Mouse (Mus musculus) G1E (cell line): ENCODE results near the gene Flot2. TPM values are rescaled to one million over a fixed set of nuclear protein-coding genes. Genes with fewer than 3 reads are reported as not detected.
"Not testable (repeated sequence)": the region's sequence is repeated elsewhere in the genome, so short reads cannot be mapped to it uniquely, and the experiment has no call there.

Experiments
- ATAC-seq: 2 replicates; pipeline ENCODE4 v1.8.0; 2016; ENCODE audit warnings: mild to moderate bottlenecking; ENCODE audit not compliant: insufficient number of reproducible peaks, poor library complexity, low FRiP score, severe bottlenecking; ENCODE audit errors: extremely low read depth
- DNase-seq: peaks from one replicate; pipeline ENCODE4 v3.0.0; 2012; ENCODE audit warnings: low spot score
- H3K27me3 ChIP-seq: 2 replicates; pipeline ENCODE4 v1.6.1; 2012; ENCODE audit warnings: mild to moderate bottlenecking, low read length, inconsistent platforms; ENCODE audit not compliant: insufficient read depth
- H3K36me3 ChIP-seq: replicated peaks from 2 replicates; pipeline ENCODE3; 2012; ENCODE audit warnings: mild to moderate bottlenecking, inconsistent platforms
- H3K4me1 ChIP-seq: 2 replicates; pipeline ENCODE4 v1.6.1; 2012; ENCODE audit warnings: low read depth, low read length, inconsistent platforms, mixed read lengths; ENCODE audit not compliant: insufficient read depth
- H3K4me3 ChIP-seq: 2 replicates; pipeline ENCODE4 v1.5.1; 2012; ENCODE audit warnings: low read depth, mild to moderate bottlenecking, inconsistent platforms, low read length, moderate library complexity, mixed read lengths
- H3K9me3 ChIP-seq: replicated peaks from 2 replicates; pipeline ENCODE4 v1.6.1; 2012; ENCODE audit warnings: inconsistent platforms
- CTCF ChIP-seq: IDR thresholded peaks from 2 replicates; pipeline ENCODE4 v1.5.1; 2012; ENCODE audit warnings: low read depth, low read length, inconsistent platforms, mixed read lengths
- GATA1 ChIP-seq: IDR thresholded peaks from 2 replicates; pipeline ENCODE4 v1.6.1; 2012; ENCODE audit warnings: borderline replicate concordance, low read length, inconsistent platforms, mixed read lengths
- GATA2 ChIP-seq: IDR thresholded peaks from 2 replicates; pipeline ENCODE4 v1.6.1; 2012; ENCODE audit warnings: low read depth, low read length, inconsistent platforms, borderline replicate concordance
- POLR2AphosphoS5 ChIP-seq: IDR thresholded peaks from 2 replicates; pipeline ENCODE4 v1.6.1; 2012; ENCODE audit warnings: low read depth, low read length, inconsistent platforms; ENCODE audit not compliant: insufficient replicate concordance
- TAL1 ChIP-seq: conservative IDR thresholded peaks from 2 replicates; pipeline ENCODE4 v1.6.1; 2012; ENCODE audit warnings: low read depth, low read length, inconsistent platforms, mixed read lengths
- polyA plus RNA-seq: library from polyadenylated mRNA; stranded (reverse); fragments of >175 nt; gene quantifications from 2 replicates; pipeline ENCODE4 v1.2.3, GENCODE M21; 2012
- total RNA-seq, 2 experiments: library from RNA; stranded (forward) in 1 of 2; stranded (reverse) in 1 of 2; fragments of 200-1000 nt in 1 of 2; fragments of >200 nt in 1 of 2; fragmentation: Nextera tagmentation in 1 of 2; gene quantifications; 2 replicates each; pipeline ENCODE4 v1.2.3; 2014 to 2017

Gene Flot2
- total and polyA plus RNA-seq, 3 experiments, result 15.6 to 21.3 (median 19.4) TPM

DNA sequence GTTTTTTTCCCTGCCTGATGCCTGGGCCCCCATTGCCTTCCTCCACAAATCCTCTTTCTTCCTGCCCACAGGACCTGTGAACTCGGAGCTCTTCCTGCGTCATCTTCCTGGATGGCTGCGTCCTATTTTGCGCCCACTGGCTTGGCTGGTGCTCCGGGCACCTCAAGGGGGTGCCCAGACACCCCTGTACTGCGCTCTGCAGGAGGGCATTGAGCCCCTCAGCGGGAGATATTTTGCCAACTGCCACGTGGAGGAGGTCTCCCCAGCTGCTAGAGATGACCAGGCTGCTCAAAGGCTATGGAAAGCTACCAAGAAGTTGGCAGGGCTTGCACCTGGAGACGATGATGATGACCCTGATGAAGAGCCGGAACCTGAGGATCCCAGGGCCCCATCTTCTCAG, 940 bp upstream of the Flot2 start:
- DNase-seq (no peak), ATAC-seq (no peak)
- Histone ChIP-seq H3K4me3 (no peak overlapping the region), H3K36me3 (peaks cover 47% of the 10 kb centered on the region), H3K9me3 (no peaks in the 10 kb centered on the region), H3K27me3 (no peaks in the 10 kb centered on the region), H3K4me1 (peaks cover 53% of the 10 kb centered on the region)
- TF ChIP-seq CTCF, result no peak
- no peak for TF ChIP-seq GATA2
- TF ChIP-seq GATA1, result no peak
- TF ChIP-seq POLR2AphosphoS5, result no peak
- TF ChIP-seq TAL1, result no peak

DNA sequence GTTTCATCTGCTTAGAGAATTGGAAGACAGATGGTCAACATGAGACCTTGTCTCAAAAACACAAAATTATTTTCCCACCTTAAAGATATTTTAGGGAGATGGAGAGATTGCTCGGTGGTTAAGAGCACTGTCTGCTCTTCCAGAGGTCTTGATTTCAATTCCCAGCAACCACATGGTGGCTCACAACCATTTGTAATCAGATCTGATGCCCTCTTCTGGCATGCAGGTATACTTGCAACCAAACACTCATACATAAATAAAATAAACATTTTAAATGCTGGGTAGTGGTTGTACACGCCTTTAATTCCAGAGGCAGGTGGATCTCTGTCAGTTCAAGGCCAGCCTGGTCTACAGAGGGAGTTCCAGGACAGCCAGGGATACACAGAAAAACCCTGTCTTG, 3.1 kb downstream of the Flot2 start:
- ATAC-seq (no peak), DNase-seq (no peak)
- Histone ChIP-seq H3K27me3 (no peaks in the 10 kb centered on the region), H3K36me3 (peaks cover 30% of the 10 kb centered on the region), H3K9me3 (no peaks in the 10 kb centered on the region), H3K4me3 (no peak overlapping the region), H3K4me1 (peaks cover 24% of the 10 kb centered on the region)
- TF ChIP-seq GATA2, result no peak
- TF ChIP-seq GATA1, result no peak
- no peak for TF ChIP-seq TAL1
- no peak for TF ChIP-seq POLR2AphosphoS5
- no peak for TF ChIP-seq CTCF

DNA sequence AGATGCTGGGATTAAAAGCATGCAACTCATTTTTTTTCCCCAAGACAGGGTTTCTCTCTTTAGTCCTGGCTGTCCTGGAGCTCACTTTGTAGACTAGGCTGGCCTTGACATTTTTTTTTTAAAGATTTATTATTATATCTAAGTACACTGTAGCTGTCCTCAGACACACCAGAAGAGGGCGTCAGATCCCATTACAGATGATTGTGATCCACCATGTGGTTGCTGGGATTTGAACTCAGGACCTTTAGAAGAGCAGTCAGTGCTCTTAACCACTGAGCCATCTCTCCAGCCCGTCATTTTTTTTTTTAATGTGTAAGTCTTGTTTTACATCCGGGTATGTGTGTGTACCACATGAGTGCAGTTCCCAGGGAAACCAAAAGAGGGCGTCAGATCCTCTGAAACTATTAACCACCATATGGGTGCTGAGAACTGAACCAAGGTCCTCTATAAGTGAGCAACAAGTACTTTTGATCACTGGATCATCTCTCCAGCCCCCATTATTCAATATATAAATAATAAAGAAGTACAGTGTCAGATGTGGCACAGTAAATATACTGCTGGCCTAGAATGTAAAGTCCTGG, 4.6 kb downstream of the Flot2 start:
- ATAC-seq, H3K4me3 ChIP-seq, H3K9me3 ChIP-seq, H3K27me3 ChIP-seq, DNase-seq: not testable (repeated sequence)
- H3K36me3 ChIP-seq, result peaks cover 16% of the 10 kb centered on the region
- peaks cover 14% of the 10 kb centered on the region for H3K4me1 ChIP-seq

DNA sequence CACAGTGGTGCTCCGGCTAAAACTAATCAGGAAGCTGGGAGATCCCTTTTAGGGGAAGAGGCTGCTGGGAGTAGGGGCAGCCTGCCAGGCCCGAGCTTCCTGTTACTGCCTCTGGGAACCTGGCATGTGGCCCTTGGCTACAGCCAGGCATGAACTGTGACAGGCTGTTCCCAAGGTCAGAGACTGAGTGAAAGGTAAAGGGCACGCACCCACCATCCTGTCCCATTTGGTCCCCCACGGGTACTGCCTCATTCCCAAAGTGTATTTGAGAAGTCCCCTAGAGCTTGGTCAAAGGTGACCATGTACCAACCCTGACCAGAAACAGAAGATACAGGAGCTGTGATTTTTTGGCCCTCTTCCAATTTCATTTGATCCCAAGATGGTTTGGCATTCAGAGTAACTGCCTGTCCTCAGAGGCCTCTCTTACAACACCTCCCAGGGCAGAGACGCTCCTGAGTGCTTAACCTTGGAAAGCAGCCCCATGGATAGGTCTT, 7.1 kb downstream of the Flot2 start:
- H3K9me3 ChIP-seq, result no peaks in the 10 kb centered on the region

DNA sequence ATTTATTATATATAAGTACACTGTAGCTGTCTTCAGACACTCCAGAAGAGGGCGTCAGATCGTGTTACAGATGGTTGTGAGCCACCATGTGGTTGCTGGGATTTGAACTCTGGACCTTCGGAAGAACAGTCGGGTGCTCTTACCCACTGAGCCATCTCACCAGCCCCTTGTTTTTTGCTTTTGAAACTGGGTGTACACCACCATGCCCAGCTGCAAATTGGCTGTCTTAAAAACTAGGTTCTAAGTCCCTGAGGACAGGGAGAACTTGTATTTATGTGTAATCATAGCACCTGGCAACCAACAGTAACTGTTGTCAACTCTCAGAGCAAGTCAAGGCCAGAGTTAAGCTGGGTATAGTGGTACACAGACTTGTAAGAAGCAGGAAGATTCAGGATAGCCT, 10.9 kb downstream of the Flot2 start:
- not testable (repeated sequence) for H3K4me1 ChIP-seq, H3K27me3 ChIP-seq, H3K4me3 ChIP-seq, H3K9me3 ChIP-seq, ATAC-seq, DNase-seq
- H3K36me3 ChIP-seq, result peaks cover 16% of the 10 kb centered on the region

More for the DNA sequence above, 7.1 kb downstream of the Flot2 start:
- ATAC-seq (no peak), DNase-seq (no peak)
- Histone ChIP-seq H3K4me3 (no peak overlapping the region), H3K36me3 (peaks cover 12% of the 10 kb centered on the region), H3K4me1 (no peaks in the 10 kb centered on the region), H3K27me3 (no peaks in the 10 kb centered on the region)
- TF ChIP-seq CTCF, result no peak
- no peak for TF ChIP-seq GATA1
- TF ChIP-seq POLR2AphosphoS5, result no peak
- TF ChIP-seq GATA2, result no peak
- TF ChIP-seq TAL1, result no peak

DNA sequence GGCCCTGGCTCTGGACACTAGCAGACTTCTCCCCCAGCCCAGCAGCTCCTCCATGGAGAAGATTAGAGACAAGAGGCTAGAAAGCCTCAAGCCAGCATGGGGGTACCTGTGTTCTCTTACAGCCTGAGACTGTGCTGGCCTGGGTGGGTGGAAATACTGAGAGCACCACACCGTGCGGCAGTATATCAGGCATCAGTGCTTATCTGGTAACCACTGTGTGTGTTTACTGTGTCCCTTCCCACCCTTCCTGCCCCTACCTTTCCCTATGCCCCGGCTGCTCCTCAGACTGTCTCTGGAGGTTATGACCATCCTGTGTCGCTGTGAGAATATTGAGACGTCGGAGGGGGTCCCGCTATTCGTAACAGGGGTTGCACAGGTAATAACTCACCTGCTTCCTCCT, 15.3 kb downstream of the Flot2 start:
- Histone ChIP-seq H3K9me3 (no peaks in the 10 kb centered on the region), H3K36me3 (peaks cover 43% of the 10 kb centered on the region), H3K4me1 (peaks cover 8% of the 10 kb centered on the region), H3K4me3 (no peak overlapping the region), H3K27me3 (no peaks in the 10 kb centered on the region)
- ATAC-seq (no peak), DNase-seq (no peak)
- no peak for TF ChIP-seq TAL1
- TF ChIP-seq GATA1, result no peak
- TF ChIP-seq GATA2, result no peak
- no peak for TF ChIP-seq CTCF

DNA sequence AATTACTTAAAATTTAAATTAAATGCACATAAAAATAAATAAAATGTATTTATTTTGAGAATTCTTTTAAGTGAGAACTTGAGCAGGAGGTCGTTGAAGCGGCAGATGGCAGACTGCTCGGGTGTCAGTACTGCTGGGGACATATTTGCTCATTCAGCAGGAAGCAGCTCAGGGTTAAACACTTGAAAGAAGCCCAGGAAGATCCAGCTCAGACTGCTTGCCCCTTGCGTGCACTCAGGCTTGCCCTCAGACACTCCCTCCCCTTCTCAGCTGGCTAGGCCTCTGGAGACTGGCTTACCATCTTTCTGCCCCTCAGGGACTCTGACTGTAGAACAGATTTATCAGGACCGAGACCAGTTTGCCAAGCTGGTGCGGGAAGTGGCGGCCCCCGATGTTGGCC, 19.2 kb downstream of the Flot2 start:
- H3K4me1 ChIP-seq, result peaks cover 35% of the 10 kb centered on the region

More for the DNA sequence above, 19.2 kb downstream of the Flot2 start:
- no peak for ATAC-seq
- no peak overlapping the region for H3K4me3 ChIP-seq
- no peaks in the 10 kb centered on the region for H3K9me3 ChIP-seq
- H3K27me3 ChIP-seq, result no peaks in the 10 kb centered on the region; the same call in 1 of the 2 replicates
- H3K36me3 ChIP-seq, result peaks cover 55% of the 10 kb centered on the region
- TF ChIP-seq GATA2 (no peak), POLR2AphosphoS5 (no peak), CTCF (no peak), TAL1 (no peak), GATA1 (no peak)
- DNase-seq, result no peak
